Mouse (Mus musculus) liver, embryonic 16.5 days (tissue): ENCODE measurements around the gene Olfr1123. TPM values are rescaled to one million over a fixed set of nuclear protein-coding genes. Genes with fewer than 3 reads are reported as not detected.
"Not testable (repeated sequence)": the region's sequence is repeated elsewhere in the genome, so short reads cannot be mapped to it uniquely, and the experiment has no call there.

Source experiments
- ATAC-seq: fragments of 200-750 bp; cut with Nextera tagmentation; 2 replicates; pipeline ENCODE4 v1.8.0; 2017; ENCODE audit warnings: low read depth, mild to moderate bottlenecking, moderate number of reproducible peaks, moderate library complexity
- H3K27ac ChIP-seq: fragments of 300-500 bp; sonication (generic); 2 replicates; pipeline ENCODE4 v1.5.1; 2014; ENCODE audit warnings: mild to moderate bottlenecking, low read length
- H3K27me3 ChIP-seq: fragments of 300-500 bp; sonication (generic); 2 replicates; pipeline ENCODE4 v1.6.1; 2014; ENCODE audit warnings: low read depth, low read length, mixed read lengths; ENCODE audit not compliant: control insufficient read depth, insufficient read depth
- H3K36me3 ChIP-seq: fragments of 300-500 bp; sonication (generic); 2 replicates; pipeline ENCODE4 v1.6.1; 2014; ENCODE audit warnings: mild to moderate bottlenecking; ENCODE audit not compliant: control insufficient read depth, insufficient read depth
- H3K4me1 ChIP-seq: fragments of 300-500 bp; sonication (generic); 2 replicates; pipeline ENCODE4 v1.6.1; 2014; ENCODE audit warnings: low read depth, low read length, mixed read lengths; ENCODE audit not compliant: control insufficient read depth
- H3K4me2 ChIP-seq: fragments of 300-500 bp; sonication (generic); 2 replicates; pipeline ENCODE4 v1.6.1; 2014; ENCODE audit warnings: low read depth, low read length, mixed read lengths
- H3K4me3 ChIP-seq: fragments of 300-500 bp; sonication (generic); 2 replicates; pipeline ENCODE4 v1.5.1; 2014; ENCODE audit warnings: low read depth, mild to moderate bottlenecking, low read length
- H3K9ac ChIP-seq: fragments of 300-500 bp; sonication (generic); 2 replicates; pipeline ENCODE4 v1.6.1; 2014; ENCODE audit warnings: low read depth, low read length
- H3K9me3 ChIP-seq: fragments of 300-500 bp; sonication (generic); replicated peaks from 2 replicates; pipeline ENCODE4 v1.6.1; 2016; ENCODE audit warnings: low read length; ENCODE audit not compliant: control insufficient read depth
- WGBS: fragments of 180-500 bp; shearing (Covaris S2); extraction: QIAGEN DNeasy Blood & Tissue Kit; methylation state at CpG from one replicate; pipeline ENCODE4 v1.1.7; 2014; ENCODE audit not compliant: insufficient replicate concordance; 5-methylcytosine and 5-hydroxymethylcytosine counted together
- polyA plus RNA-seq: library from polyadenylated mRNA; unstranded; fragments of >200 nt; fragmentation: Nextera tagmentation; extraction: Ambion mirVana; gene quantifications from 2 replicates; pipeline ENCODE4 v1.2.1, GENCODE M21; 2015

Olfr1123 gene
- not detected in 2 replicates for polyA plus RNA-seq

- Histone ChIP-seq H3K27me3 (no peaks in the 10 kb centered on the region), H3K36me3 (no peaks in the 10 kb centered on the region), H3K9me3 (no peaks in the 10 kb centered on the region), H3K4me3 (no peak within 1 kb of the TSS), H3K27ac (no peak within 1 kb of the TSS), H3K9ac (no peak within 1 kb of the TSS), H3K4me2 (no peak within 1 kb of the TSS), H3K4me1 (no peaks in the 10 kb centered on the region)
- 80% methylated on average over 1 of the region's 1 CpGs for WGBS
- no peak for ATAC-seq
These were observed at the start of gene Olfr1123 for GRCm38 (mm10) chr2:87416335-87416734. Gene Olfr1123 (plus strand): TSS chr2:87416635.

- H3K9ac ChIP-seq, result no peak within 1 kb of the TSS
- no peaks in the 10 kb centered on the region for H3K36me3 ChIP-seq
- WGBS, result 20% methylated on average over 1 of the region's 1 CpGs
- no peak within 1 kb of the TSS for H3K4me2 ChIP-seq
- H3K27me3 ChIP-seq, result no peaks in the 10 kb centered on the region
- no peak for ATAC-seq
- H3K4me3 ChIP-seq, result no peak within 1 kb of the TSS
- H3K27ac ChIP-seq, result no peak within 1 kb of the TSS
- H3K4me1 ChIP-seq, result no peaks in the 10 kb centered on the region
- no peaks in the 10 kb centered on the region for H3K9me3 ChIP-seq
These were observed 46.8 kb upstream of the Olfr1123 start, which contains the start of gene Olfr1121 for GRCm38 (mm10) chr2:87369595-87369994. Gene Olfr1121 (plus strand): TSS chr2:87369895.

- Histone ChIP-seq H3K9me3 (no peaks in the 10 kb centered on the region), H3K36me3 (no peaks in the 10 kb centered on the region), H3K27me3 (no peaks in the 10 kb centered on the region), H3K4me3 (no peak overlapping the region), H3K4me2 (no peak overlapping the region), H3K4me1 (no peaks in the 10 kb centered on the region), H3K9ac (no peak overlapping the region), H3K27ac (no peak overlapping the region)
- WGBS, result 53% methylated on average over 4 of the region's 4 CpGs
- ATAC-seq, result no peak
These were observed 44.7 kb upstream of the Olfr1123 start for GRCm38 (mm10) chr2:87371726-87372125.

- no peaks in the 10 kb centered on the region for H3K9me3 ChIP-seq
- H3K9ac ChIP-seq, result no peak overlapping the region
- WGBS, result 56% methylated on average over 2 of the region's 2 CpGs
- no peak overlapping the region for H3K4me2 ChIP-seq
- no peak overlapping the region for H3K27ac ChIP-seq
- no peaks in the 10 kb centered on the region for H3K4me1 ChIP-seq
- H3K4me3 ChIP-seq, result no peak overlapping the region
- no peaks in the 10 kb centered on the region for H3K36me3 ChIP-seq
- ATAC-seq, result no peak
- no peaks in the 10 kb centered on the region for H3K27me3 ChIP-seq
These were observed 32.5 kb upstream of the Olfr1123 start for GRCm38 (mm10) chr2:87383935-87384334.

- no peaks in the 10 kb centered on the region for H3K4me1 ChIP-seq
- H3K4me2 ChIP-seq, result no peak within 1 kb of the TSS
- H3K9me3 ChIP-seq, result no peaks in the 10 kb centered on the region
- 63% methylated on average over 2 of the region's 2 CpGs for WGBS
- no peak within 1 kb of the TSS for H3K9ac ChIP-seq
- no peaks in the 10 kb centered on the region for H3K36me3 ChIP-seq
- H3K27me3 ChIP-seq, result no peaks in the 10 kb centered on the region
- no peak within 1 kb of the TSS for H3K4me3 ChIP-seq
- H3K27ac ChIP-seq, result no peak within 1 kb of the TSS
- ATAC-seq, result no peak
These were observed 30.9 kb upstream of the Olfr1123 start, which contains the start of gene Olfr1122 for GRCm38 (mm10) chr2:87385549-87385948. Gene Olfr1122 (plus strand): TSS chr2:87385849.

GRCm38 (mm10) chr2:87393605-87394004, 22.8 kb upstream of the Olfr1123 start:
- WGBS, result 72% methylated on average over 5 of the region's 5 CpGs
- H3K9ac ChIP-seq, H3K4me3 ChIP-seq, H3K27ac ChIP-seq, ATAC-seq, H3K4me2 ChIP-seq, H3K36me3 ChIP-seq, H3K4me1 ChIP-seq, H3K9me3 ChIP-seq, H3K27me3 ChIP-seq: not testable (repeated sequence)

GRCm38 (mm10) chr2:87394686-87395085, 21.7 kb upstream of the Olfr1123 start:
- ATAC-seq, H3K27ac ChIP-seq, H3K4me3 ChIP-seq, H3K4me2 ChIP-seq, H3K36me3 ChIP-seq, H3K27me3 ChIP-seq, H3K4me1 ChIP-seq, H3K9ac ChIP-seq, H3K9me3 ChIP-seq: not testable (repeated sequence)
- 67% methylated on average over 7 of the region's 7 CpGs for WGBS

- H3K9ac ChIP-seq, result no peak within 1 kb of the TSS
- H3K4me3 ChIP-seq, result no peak within 1 kb of the TSS
- no peaks in the 10 kb centered on the region for H3K36me3 ChIP-seq
- H3K4me2 ChIP-seq, result no peak within 1 kb of the TSS
- WGBS, result 64% methylated on average over 1 of the region's 1 CpGs
- H3K27me3 ChIP-seq, result no peaks in the 10 kb centered on the region
- H3K27ac ChIP-seq, result no peak within 1 kb of the TSS
- no peaks in the 10 kb centered on the region for H3K9me3 ChIP-seq
- no peak for ATAC-seq
- H3K4me1 ChIP-seq, result no peaks in the 10 kb centered on the region
These were observed 13.5 kb downstream of the Olfr1123 start, which contains the start of gene Olfr1124 for GRCm38 (mm10) chr2:87429975-87430374. Gene Olfr1124 (plus strand): TSS chr2:87430275.

GRCm38 (mm10) chr2:87437731-87438130, 21.3 kb downstream of the Olfr1123 start:
- Histone ChIP-seq H3K4me3 (no peak overlapping the region), H3K9ac (no peak overlapping the region), H3K9me3 (no peaks in the 10 kb centered on the region), H3K27ac (no peak overlapping the region), H3K4me2 (no peak overlapping the region), H3K36me3 (no peaks in the 10 kb centered on the region), H3K4me1 (no peaks in the 10 kb centered on the region), H3K27me3 (no peaks in the 10 kb centered on the region)
- 76% methylated on average over 16 of the region's 16 CpGs for WGBS
- no peak for ATAC-seq
